Mouse (Mus musculus) E14TG2a.4 (cell line): ENCODE data around the gene Zfp113.

ENCODE experiments used
- CTCF ChIP-seq: conservative IDR thresholded peaks from 2 replicates; pipeline ENCODE4 v1.5.1; 2014; ENCODE audit warnings: low read length
- NANOG ChIP-seq: IDR thresholded peaks from 2 replicates; pipeline ENCODE4 v1.6.1; 2014; ENCODE audit warnings: borderline replicate concordance, low read length, mixed read lengths
- POU5F1 ChIP-seq: IDR thresholded peaks from 2 replicates; pipeline ENCODE4 v1.6.1; 2014; ENCODE audit warnings: low read length, borderline replicate concordance

DNA sequence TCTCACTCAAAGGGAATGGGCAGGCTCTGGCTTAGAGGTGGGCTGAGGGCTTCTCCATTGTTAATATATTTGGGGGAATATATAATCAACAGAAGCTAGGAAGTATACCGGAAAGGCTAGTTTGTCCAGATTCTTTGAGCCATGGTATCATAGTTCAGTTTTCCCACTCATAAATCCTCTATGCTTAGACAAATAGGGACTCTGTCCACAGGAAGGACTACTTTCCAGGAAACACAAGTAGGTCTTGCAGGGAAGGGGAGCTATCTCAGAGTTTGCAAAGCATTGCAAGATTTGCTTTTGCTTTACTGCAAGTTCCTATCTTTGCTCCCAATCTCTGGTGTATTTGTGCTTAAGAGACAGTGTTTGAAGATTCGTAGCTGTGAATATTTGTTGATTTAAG lies 50.6 kb downstream of the Zfp113 start:
- TF ChIP-seq CTCF (no peak), POU5F1 (no peak), NANOG (no peak)
